Mouse (Mus musculus) limb, embryonic 11.5 days (tissue): ENCODE data around the gene Epha10. TPM values are rescaled to one million over a fixed set of nuclear protein-coding genes. Genes with fewer than 3 reads are reported as not detected.
A peak's percentile ranks its signal among the peaks of the same experiment; 100 is the strongest.
"Not testable (repeated sequence)": the region's sequence is repeated elsewhere in the genome, so short reads cannot be mapped to it uniquely, and the experiment has no call there.

ENCODE experiments used
- ATAC-seq: fragments of 200-750 bp; cut with Nextera tagmentation; 2 replicates; pipeline ENCODE4 v1.8.0; 2017; ENCODE audit warnings: low read depth; ENCODE audit not compliant: insufficient number of reproducible peaks, low FRiP score, low TSS enrichment
- DNase-seq: peaks from one replicate; pipeline ENCODE4 v3.0.0-alpha.2; 2015; ENCODE audit warnings: low spot score
- H3K27ac ChIP-seq: fragments of 300-500 bp; sonication (generic); replicated peaks from 2 replicates; pipeline ENCODE4 v1.5.1; 2014; ENCODE audit warnings: low read depth, mild to moderate bottlenecking, low read length
- H3K27me3 ChIP-seq: fragments of 300-500 bp; sonication (generic); 2 replicates; pipeline ENCODE4 v1.6.1; 2014; ENCODE audit warnings: mild to moderate bottlenecking, low read length, mixed read lengths; ENCODE audit not compliant: control insufficient read depth, insufficient read depth
- H3K36me3 ChIP-seq: fragments of 300-500 bp; sonication (generic); 2 replicates; pipeline ENCODE4 v1.6.1; 2014; ENCODE audit warnings: mild to moderate bottlenecking, low read length, moderate library complexity, mixed read lengths; ENCODE audit not compliant: control insufficient read depth, insufficient read depth
- H3K4me1 ChIP-seq: fragments of 300-500 bp; sonication (generic); 2 replicates; pipeline ENCODE4 v1.6.1; 2014; ENCODE audit warnings: low read length, mixed read lengths; ENCODE audit not compliant: control insufficient read depth, insufficient read depth
- H3K4me2 ChIP-seq: fragments of 300-500 bp; sonication (generic); 2 replicates; pipeline ENCODE4 v1.6.1; 2014; ENCODE audit warnings: low read depth, mild to moderate bottlenecking, moderate library complexity; ENCODE audit not compliant: severe bottlenecking
- H3K4me3 ChIP-seq: fragments of 300-500 bp; sonication (generic); 2 replicates; pipeline ENCODE4 v1.5.1; 2014; ENCODE audit warnings: low read depth, low read length
- H3K9ac ChIP-seq: fragments of 300-500 bp; sonication (generic); 2 replicates; pipeline ENCODE4 v1.6.1; 2014; ENCODE audit warnings: mild to moderate bottlenecking, low read length
- H3K9me3 ChIP-seq: fragments of 300-500 bp; sonication (generic); 2 replicates; pipeline ENCODE4 v1.6.1; 2016; ENCODE audit warnings: low read length; ENCODE audit not compliant: control insufficient read depth
- WGBS: fragments of 180-500 bp; shearing (Covaris S2); extraction: QIAGEN DNeasy Blood & Tissue Kit; methylation state at CpG from one replicate; pipeline ENCODE4 v1.1.7; 2014; 5-methylcytosine and 5-hydroxymethylcytosine counted together
- polyA plus RNA-seq: library from polyadenylated mRNA; unstranded; fragments of >200 nt; fragmentation: Nextera tagmentation; extraction: Ambion mirVana; gene quantifications from 2 replicates; pipeline ENCODE4 v1.2.1, GENCODE M21; 2014

Epha10 gene
- polyA plus RNA-seq, 1 experiment from 2014 or later, result 0.17 TPM

- Histone ChIP-seq H3K4me3 (peak overlapping the region; percentile 18), H3K27me3 (0 out of 2 replicates have a peak, but pooled peaks cover 3% of the 10 kb centered on the region), H3K4me2 (peak overlapping the region; percentile 46), H3K36me3 (no peaks in the 10 kb centered on the region), H3K4me1 (peaks cover 7% of the 10 kb centered on the region), H3K27ac (no peak overlapping the region), H3K9me3 (no peaks in the 10 kb centered on the region), H3K9ac (no peak overlapping the region)
- ATAC-seq (peak; percentile 73), DNase-seq (peak; percentile 81)
- WGBS, result 7% methylated on average over 21 of the region's 21 CpGs
Measured at GRCm38 (mm10) chr4:124905971-124906822, 25.5 kb downstream of the Epha10 start.

GRCm38 (mm10) chr4:124928102-124928501, 47.4 kb downstream of the Epha10 start:
- no peaks in the 10 kb centered on the region for H3K9me3 ChIP-seq
- no peak overlapping the region for H3K4me2 ChIP-seq
- H3K27me3 ChIP-seq, result no peaks in the 10 kb centered on the region
- DNase-seq (no peak), ATAC-seq (no peak)
- H3K4me3 ChIP-seq, result no peak overlapping the region
- H3K4me1 ChIP-seq, result no peaks in the 10 kb centered on the region
- peaks cover 14% of the 10 kb centered on the region; the same call in 1 of the 2 replicates for H3K36me3 ChIP-seq
- H3K27ac ChIP-seq, result no peak overlapping the region
- H3K9ac ChIP-seq, result no peak overlapping the region
- 93% methylated on average over 5 of the region's 5 CpGs for WGBS

GRCm38 (mm10) chr4:124936613-124937471, 56.1 kb downstream of the Epha10 start, which contains the start of gene 9930104L06Rik:
Gene 9930104L06Rik, plus strand, starts transcription at chr4:124937048.
- Histone ChIP-seq H3K9ac (peak within 1 kb of the TSS; percentile 71), H3K36me3 (peaks cover 8% of the 10 kb centered on the region; the same call in 1 of the 2 replicates), H3K4me2 (peak within 1 kb of the TSS; percentile 63), H3K4me3 (peak within 1 kb of the TSS; percentile 82), H3K9me3 (no peaks in the 10 kb centered on the region), H3K27ac (no peak within 1 kb of the TSS; the same call in 1 of the 2 replicates), H3K27me3 (no peaks in the 10 kb centered on the region), H3K4me1 (peaks cover 12% of the 10 kb centered on the region)
- WGBS, result under 1% methylated on average over 52 of the region's 52 CpGs
- ATAC-seq (peak; percentile 98), DNase-seq (peak; percentile 97)

GRCm38 (mm10) chr4:124939211-124939610, 58.5 kb downstream of the Epha10 start, which contains the start of gene Cdca8:
Gene Cdca8, minus strand, starts transcription at chr4:124939311.
- 0 out of 2 replicates have a peak within 1 kb of the TSS, but pooled peaks have one; percentile 8 for H3K4me3 ChIP-seq
- ATAC-seq, H3K9ac ChIP-seq, H3K9me3 ChIP-seq, H3K27me3 ChIP-seq, H3K27ac ChIP-seq, H3K36me3 ChIP-seq, H3K4me2 ChIP-seq, DNase-seq: not testable (repeated sequence)
- peaks cover 12% of the 10 kb centered on the region for H3K4me1 ChIP-seq
- over 99% methylated on average over 4 of the region's 4 CpGs for WGBS

- Histone ChIP-seq H3K4me1 (no peaks in the 10 kb centered on the region; the same call in 1 of the 2 replicates), H3K4me2 (no peak overlapping the region), H3K4me3 (no peak overlapping the region), H3K27ac (no peak overlapping the region), H3K9me3 (no peaks in the 10 kb centered on the region), H3K9ac (no peak overlapping the region), H3K27me3 (peaks cover 16% of the 10 kb centered on the region), H3K36me3 (peaks cover 8% of the 10 kb centered on the region; the same call in 1 of the 2 replicates)
- peak; percentile 95 for DNase-seq
- no peak for ATAC-seq
- 8% methylated on average over 4 of the region's 4 CpGs for WGBS
Measured at GRCm38 (mm10) chr4:124943022-124943421, 62.3 kb downstream of the Epha10 start.

- peaks cover 4% of the 10 kb centered on the region; the same call in 1 of the 2 replicates for H3K36me3 ChIP-seq
- no peak overlapping the region for H3K4me3 ChIP-seq
- H3K9ac ChIP-seq, result no peak overlapping the region
- WGBS, result 51% methylated on average over 5 of the region's 5 CpGs
- ATAC-seq, result no peak
- no peak overlapping the region for H3K4me2 ChIP-seq
- H3K9me3 ChIP-seq, result no peaks in the 10 kb centered on the region
- H3K27me3 ChIP-seq, result peaks cover 22% of the 10 kb centered on the region
- no peak overlapping the region for H3K27ac ChIP-seq
- no peaks in the 10 kb centered on the region for H3K4me1 ChIP-seq
- DNase-seq, result no peak
Measured at GRCm38 (mm10) chr4:124943781-124944180, 63.1 kb downstream of the Epha10 start.

GRCm38 (mm10) chr4:124944961-124945360, 64.3 kb downstream of the Epha10 start:
- no peak overlapping the region for H3K9ac ChIP-seq
- no peak overlapping the region for H3K4me3 ChIP-seq
- H3K9me3 ChIP-seq, result no peaks in the 10 kb centered on the region
- peaks cover 2% of the 10 kb centered on the region for H3K4me1 ChIP-seq
- H3K27me3 ChIP-seq, result peaks cover 24% of the 10 kb centered on the region
- no peak overlapping the region for H3K27ac ChIP-seq
- DNase-seq (no peak), ATAC-seq (no peak)
- WGBS, result 55% methylated on average over 2 of the region's 2 CpGs
- no peak overlapping the region for H3K4me2 ChIP-seq
- peaks cover 2% of the 10 kb centered on the region; the same call in 1 of the 2 replicates for H3K36me3 ChIP-seq

GRCm38 (mm10) chr4:124949488-124949887, 68.8 kb downstream of the Epha10 start:
- no peak overlapping the region for H3K4me3 ChIP-seq
- H3K4me2 ChIP-seq, result no peak overlapping the region
- DNase-seq (no peak), ATAC-seq (no peak)
- peaks cover 49% of the 10 kb centered on the region for H3K27me3 ChIP-seq
- H3K9me3 ChIP-seq, result no peaks in the 10 kb centered on the region
- WGBS, result 78% methylated on average over 3 of the region's 3 CpGs
- H3K27ac ChIP-seq, result no peak overlapping the region
- H3K4me1 ChIP-seq, result peaks cover 17% of the 10 kb centered on the region
- no peaks in the 10 kb centered on the region for H3K36me3 ChIP-seq
- H3K9ac ChIP-seq, result no peak overlapping the region
